Mouse (Mus musculus) spleen, postnatal 14 days (tissue): ENCODE results near the gene Zfhx3.
"Not testable (repeated sequence)": the region's sequence is repeated elsewhere in the genome, so short reads cannot be mapped to it uniquely, and the experiment has no call there.

Source experiments
- DNase-seq, 2 experiments: peaks; one replicate each; pipeline ENCODE4 v3.0.0; 2021 to 2022; ENCODE audit warnings: low spot score in 2 of 2

Zfhx3 gene

DNA sequence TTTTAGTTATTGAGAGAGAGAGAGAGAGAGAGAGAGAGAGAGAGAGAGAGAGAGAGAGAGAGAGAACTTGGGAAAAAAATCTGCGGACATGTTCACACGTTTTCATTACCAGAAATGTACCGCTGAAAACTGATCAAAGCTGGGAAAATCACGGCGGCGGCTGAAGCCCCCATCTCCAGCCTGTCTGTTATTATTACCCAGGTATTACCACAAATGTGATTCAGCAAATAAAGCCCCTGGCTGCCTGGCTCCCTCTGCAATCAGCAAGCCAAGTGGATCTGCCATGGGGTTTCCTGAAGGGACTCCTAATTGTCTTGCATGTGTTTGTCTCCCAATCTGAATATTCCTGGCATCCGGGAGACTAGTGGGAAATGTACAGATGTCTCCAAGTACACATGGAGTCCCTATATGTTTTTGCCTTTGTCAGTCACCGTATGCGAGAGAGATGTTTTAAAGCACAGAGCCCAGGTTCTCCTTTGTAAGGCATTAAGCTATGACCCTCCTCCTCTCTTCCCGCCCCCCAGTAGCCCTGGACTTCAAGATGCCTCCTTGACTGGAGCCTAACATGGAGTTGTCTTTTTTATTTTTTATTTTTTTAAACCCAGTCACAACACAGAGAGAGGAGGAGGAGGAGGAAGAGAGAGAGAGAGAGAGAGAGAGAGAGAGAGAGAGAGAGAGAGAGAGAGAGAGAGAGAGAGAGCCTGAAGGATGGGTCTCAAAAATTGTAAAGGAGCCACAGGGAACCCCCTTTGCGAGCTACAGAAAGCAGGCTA, at the start of gene Zfhx3:
Zfhx3 (plus strand) TSS at position 723 of the 773 bp plus-strand sequence.
- no peak for DNase-seq

- no peak for DNase-seq
These were observed 23.5 kb upstream of the Zfhx3 start for GRCm38 (mm10) chr8:107918984-107919383.

- DNase-seq: no peak
These were observed 16.3 kb upstream of the Zfhx3 start for GRCm38 (mm10) chr8:107926149-107926548.

GRCm38 (mm10) chr8:107936725-107937124, 5.7 kb upstream of the Zfhx3 start:
- no peak for DNase-seq

DNA sequence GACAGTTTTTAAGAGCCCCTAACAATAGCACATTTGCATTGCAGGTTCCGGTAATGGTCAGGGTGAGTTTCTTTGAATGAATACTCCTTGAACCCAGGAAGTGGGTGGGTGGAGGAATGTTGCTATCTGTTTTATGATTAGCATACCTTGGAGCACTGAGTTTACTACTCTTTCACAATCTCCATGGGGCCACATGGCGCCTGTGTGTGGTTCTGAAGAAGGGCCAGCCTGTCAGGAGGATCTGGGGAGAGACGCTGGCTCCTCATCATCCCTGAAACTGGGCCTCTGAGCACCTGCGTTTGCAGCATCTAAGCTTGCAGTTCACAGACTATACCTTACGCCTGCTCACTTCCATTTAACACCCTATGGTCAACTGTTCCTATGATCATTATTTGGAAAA, 4.2 kb upstream of the Zfhx3 start:
- not testable (repeated sequence) for DNase-seq

- no peak for DNase-seq
These were observed 2.3 kb upstream of the Zfhx3 start for GRCm38 (mm10) chr8:107940181-107940580.

- no peak for DNase-seq
These were observed 487 bp downstream of the Zfhx3 start for GRCm38 (mm10) chr8:107942752-107943510.

GRCm38 (mm10) chr8:107943550-107944348, 1.3 kb downstream of the Zfhx3 start:
- no peak for DNase-seq

DNA sequence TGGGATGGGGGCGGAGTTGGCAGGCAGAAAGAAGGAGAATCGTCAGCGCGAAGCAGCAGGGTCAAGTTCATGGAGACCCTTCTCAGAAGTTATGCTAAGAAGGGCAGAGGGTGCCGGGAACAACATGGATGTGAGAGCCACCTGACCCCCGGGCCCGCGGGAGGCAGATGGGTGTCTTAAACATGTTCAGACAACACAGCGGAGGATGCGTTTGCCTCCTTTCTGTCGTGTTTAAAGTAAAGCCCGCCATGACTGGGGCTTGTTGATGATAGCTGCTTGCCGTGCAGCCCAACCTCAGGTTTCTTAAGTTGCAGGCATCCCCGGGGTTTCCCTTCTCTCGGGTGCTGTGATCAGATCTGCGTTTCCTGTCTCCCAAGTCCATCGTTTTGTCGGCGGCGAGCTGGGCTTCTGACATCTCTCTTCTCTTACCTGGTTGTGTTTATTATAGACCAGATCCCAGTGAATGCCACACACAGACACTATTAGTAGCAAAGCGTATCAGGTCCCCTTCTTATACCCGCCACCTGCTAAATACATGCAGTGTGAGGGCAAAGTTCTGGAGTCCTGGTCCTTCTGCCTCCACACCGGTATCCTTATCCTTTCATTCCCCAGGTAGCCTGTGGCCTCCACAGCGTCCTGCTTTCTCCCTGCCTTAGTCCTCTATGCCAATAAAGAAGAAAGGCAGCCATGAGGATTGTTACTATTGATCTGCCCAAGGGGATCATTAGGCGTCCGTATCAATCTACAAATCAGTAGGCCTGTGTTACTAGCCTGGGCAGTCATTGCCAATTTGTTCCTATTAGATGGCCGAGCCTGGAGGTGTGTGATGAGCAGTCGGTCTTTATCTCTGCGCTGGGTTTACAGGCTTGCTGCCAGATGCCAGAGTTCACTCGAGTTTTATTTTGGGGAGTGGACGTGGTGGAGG, 2.5 kb downstream of the Zfhx3 start:
- no peak for DNase-seq

DNA sequence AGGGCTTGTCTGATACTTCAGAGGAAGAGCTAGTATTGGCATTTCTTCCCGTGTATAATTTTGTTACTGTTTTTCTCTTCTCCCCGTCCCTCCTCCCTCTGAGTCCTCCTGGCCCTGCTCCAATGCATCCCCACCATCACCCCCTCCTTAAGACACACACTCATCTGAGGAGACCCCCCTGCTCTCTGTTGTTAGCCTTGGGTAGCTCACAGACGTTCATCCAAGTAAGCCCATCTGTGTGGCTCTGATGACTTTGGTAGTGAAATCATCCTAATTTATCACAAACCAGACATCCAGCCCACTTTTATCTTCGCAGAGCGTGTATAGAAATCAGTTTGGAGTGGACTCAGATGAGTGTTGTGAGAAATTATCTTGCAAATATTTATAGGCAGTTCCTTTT, 4.4 kb downstream of the Zfhx3 start:
- no peak for DNase-seq

DNA sequence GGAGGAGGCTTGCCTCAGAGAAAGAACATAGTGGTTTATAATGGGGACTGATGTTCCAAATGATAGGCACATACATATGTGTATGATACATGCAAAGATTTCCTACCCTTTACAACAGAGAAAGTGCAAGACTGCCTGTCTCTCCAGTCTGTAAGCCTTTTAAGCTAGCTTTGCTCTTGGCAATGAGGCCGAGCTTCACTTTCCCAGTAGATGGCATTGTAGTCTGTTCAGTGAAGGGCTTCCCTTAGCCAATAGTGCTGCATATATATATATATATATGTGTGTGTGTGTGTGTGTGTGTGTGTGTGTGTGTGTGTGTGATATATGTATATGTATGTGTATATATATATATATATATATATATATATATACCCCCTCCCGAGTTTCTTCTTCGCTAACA, 13.4 kb downstream of the Zfhx3 start:
- no peak for DNase-seq

GRCm38 (mm10) chr8:107957566-107957965, 15.1 kb downstream of the Zfhx3 start:
- DNase-seq: no peak

- no peak for DNase-seq
These were observed 18.0 kb downstream of the Zfhx3 start for GRCm38 (mm10) chr8:107960466-107960865.

- no peak for DNase-seq
These were observed 18.4 kb downstream of the Zfhx3 start for GRCm38 (mm10) chr8:107960878-107961277.

DNA sequence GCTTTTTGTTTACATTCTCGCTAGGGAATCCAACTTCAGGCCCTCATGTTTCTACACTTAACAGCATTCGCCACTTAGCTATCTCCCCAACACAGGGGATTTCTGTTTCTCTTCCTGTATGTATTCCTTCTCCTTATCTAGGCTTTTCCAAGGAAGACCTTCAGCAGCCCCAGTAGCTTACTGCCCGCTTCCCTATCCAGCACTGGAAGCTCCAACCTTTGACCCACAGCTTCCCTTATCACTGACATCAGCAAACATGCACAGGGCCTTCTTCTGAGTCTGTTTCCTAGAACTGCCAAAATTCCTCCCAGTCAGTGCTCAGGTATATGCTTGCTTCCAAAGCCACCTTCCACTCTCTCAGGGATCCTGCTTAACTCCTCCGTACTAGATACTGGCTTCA, 29.8 kb downstream of the Zfhx3 start:
- DNase-seq: no peak

DNA sequence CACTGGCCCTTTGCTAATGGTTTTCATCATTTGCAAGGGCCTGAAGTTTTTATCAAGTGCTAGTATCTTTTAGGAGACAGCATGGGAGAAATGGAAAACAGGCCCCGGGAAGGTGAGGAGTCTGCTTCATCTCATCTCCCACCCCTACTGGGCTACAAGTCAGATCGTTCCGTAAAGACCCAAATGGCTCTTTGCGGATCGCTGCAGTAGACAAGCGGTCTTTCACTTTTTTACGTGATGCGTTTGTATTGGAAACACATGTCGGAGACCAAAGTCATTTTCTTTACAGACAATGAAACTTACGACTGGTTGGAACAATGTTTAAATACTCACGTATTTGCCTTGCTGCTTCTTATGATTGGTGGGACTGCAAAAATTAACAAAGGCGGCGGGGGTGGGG, 32.0 kb downstream of the Zfhx3 start:
- DNase-seq: no peak

DNA sequence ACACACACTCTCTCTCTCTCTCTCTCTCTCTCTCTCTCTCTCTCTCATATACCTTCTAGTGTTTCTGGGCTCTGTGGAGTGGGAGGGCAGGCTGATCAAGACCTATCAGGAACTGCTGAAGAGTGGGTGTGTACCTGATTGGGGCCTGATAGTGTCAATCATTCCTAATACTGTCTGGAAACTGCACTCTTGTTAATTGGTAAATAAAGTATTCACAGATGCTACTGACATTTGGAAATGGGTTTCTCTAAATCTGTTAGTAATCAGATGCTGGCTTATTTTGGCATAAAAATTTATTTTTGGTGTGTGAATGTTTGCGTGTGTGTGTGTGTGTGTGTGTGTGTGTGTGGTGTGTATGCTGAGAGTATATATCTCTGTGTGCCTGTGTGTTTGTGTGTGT, 35.8 kb downstream of the Zfhx3 start:
- no peak for DNase-seq

GRCm38 (mm10) chr8:107980618-107981017, 38.2 kb downstream of the Zfhx3 start:
- DNase-seq: no peak

- DNase-seq: no peak
These were observed 44.2 kb downstream of the Zfhx3 start for GRCm38 (mm10) chr8:107986629-107987028.

DNA sequence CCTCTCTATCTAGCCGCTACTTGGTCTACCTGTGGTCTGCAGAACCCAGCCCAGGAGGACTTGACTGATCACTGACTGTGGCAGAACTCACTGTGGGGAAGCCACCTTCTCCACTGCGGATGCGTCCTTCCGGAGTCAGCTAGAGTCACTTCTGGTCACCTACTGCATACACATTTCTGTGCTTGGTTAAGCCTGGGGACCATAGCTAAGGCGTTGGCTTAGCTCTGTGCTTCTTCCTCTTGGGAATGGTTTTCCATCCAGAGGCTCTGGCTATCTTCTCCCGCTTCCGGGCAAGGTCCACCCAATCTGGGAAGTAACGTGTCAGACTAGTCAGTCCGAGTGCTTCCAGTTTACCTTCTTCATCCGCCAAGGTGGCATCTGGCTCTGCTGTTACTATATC, 56.4 kb downstream of the Zfhx3 start:
- DNase-seq: no peak

DNA sequence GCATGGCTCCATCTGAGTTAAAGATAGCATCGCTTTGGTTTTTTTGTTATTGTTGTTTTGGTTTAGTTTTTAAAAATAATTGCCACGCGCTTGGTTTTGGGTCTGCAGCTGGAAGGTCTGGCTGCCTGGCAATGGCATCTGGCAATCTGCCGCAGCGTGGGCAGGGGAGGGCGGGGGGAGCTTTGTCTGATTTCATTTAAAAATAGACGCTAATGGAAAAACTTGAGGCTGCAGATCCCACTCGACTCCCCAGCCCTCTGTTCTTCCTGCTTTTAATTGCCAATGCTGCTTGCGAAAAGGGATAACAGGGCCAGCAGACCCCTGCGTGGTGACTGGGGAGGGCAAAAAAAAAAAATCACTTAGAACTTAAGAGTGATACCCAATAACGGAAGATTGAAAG, 69.1 kb downstream of the Zfhx3 start:
- DNase-seq: no peak
